Mouse (Mus musculus): ENCODE results near the gene Tph1.

The Tph1 gene

DNA sequence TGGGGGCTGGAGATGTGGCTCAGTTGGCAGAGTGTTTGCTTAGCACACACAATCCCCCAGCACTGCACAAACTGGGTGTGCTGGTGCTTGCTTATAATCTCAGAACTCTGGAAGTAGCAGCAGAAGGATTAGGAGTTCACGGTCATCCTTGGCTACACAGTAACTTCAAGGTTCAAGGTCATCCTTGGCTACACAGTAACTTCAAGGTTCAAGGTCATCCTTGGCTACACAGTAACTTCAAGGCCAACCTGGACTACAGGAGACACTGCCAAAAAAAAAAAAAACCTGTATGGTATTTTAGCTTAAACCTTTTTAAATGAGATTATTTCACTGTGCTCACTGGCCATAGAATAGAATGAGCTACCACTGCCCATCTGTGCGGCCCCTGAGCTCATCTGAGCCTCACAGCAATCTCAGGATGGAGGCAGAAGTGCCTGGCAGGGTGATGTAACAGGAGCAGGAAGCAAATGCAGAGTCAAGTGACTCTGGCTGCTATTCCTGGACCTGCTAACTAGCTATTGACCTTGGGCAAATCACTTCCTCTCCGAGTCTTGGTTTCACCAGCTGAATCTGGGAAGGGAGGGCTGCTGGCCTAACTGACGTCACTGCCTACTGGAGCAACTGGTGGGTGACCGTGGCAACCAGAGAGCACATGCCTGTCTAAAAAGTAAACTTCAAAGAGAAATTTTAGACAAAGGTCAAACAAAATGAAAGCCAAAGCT, 56.9 kb downstream of the Tph1 start:
- TF ChIP-seq GATA4 (IDR thresholded peaks at IDR 0.05; ENCODE audit: insufficient replicate concordance, low read length): no peak

DNA sequence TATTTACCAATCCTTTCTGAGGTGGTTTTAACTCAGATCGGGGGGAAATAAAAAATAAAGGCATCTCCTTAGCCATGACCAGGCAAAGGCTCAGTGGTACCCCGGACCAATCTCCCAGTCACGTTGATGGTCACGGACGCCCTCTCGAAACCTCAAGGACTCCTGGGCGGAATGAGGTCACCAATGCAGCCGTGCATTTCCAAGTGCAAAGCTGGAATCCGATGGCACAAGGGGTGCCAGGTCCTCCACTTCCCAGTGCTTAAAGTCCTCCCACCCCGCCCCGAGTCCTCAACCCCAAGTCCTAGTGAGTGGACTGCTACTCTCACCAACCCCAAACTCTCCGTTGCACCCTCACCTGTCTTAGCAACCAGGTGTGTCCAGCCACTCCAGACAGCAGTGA, 58.1 kb downstream of the Tph1 start:
- TF ChIP-seq GATA4 (IDR thresholded peaks at IDR 0.05; ENCODE audit: insufficient replicate concordance, low read length): no peak

DNA sequence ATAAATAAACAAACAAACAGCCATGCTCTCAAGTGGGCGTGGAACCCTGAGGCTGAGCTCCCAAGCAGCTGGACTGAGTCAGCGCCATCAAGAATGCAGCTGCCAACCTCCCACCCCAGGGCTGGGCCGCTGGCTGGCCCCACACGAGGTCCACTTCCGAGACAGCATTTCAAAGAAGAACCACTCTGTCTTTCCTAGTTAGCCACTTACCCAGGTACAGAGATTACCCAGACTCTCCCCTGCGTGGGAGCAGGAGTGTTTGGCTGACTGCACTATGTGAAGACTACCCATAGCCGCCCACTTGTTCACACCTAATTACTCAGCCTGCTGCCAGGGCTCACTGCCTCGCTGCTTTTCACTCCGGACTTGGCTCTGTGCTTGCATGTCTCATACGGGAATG, 59.2 kb downstream of the Tph1 start:
- no peak for TF ChIP-seq GATA4 (IDR thresholded peaks at IDR 0.05; ENCODE audit: insufficient replicate concordance, low read length)

DNA sequence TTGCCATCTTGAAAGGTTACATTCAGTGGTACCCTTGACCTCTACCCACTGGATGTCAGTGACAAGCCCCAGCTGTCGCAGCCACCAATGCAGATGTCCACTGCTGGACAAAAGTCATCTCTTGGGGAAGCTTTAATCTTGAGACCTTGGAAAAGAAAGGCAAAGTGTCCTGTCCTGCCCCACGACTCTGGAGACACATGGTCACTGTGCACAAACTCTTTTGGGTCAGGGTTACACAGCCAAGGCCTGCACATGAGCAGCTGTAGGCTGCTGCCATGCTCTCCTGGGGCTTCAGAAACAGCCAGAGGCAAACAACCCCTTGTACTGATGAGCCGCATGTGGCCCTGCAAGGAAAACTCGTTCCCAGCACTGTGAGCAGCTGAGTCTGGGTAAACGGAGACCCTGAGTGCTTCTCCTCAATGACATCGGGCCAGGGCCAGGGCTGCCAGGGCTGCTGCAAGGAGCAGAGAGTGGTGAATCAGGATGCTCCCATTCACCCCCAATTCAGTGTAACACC, 59.9 kb downstream of the Tph1 start:
- no peak for TF ChIP-seq GATA4 (IDR thresholded peaks at IDR 0.05; ENCODE audit: insufficient replicate concordance, low read length)

DNA sequence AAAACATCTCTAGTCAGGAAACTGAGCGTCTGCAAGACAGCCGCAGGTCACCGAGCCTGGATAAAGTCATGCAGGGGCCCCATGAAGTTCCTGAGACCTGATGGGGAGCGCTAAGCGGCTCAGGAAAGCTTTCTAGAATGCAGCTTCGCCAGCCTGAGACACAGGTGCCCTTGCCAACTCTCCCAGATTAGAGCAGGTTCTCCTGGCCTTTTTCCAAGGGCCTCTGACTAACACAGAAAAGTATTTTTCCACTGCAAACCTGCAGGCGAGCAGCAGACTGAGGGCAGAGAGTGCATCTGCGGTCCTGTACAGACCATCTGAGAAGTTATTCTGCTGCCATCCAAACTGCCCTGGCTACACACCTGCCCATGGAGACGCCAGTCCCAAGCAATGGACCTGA, 60.4 kb downstream of the Tph1 start:
- TF ChIP-seq GATA4 (IDR thresholded peaks at IDR 0.05; ENCODE audit: insufficient replicate concordance, low read length): no peak

DNA sequence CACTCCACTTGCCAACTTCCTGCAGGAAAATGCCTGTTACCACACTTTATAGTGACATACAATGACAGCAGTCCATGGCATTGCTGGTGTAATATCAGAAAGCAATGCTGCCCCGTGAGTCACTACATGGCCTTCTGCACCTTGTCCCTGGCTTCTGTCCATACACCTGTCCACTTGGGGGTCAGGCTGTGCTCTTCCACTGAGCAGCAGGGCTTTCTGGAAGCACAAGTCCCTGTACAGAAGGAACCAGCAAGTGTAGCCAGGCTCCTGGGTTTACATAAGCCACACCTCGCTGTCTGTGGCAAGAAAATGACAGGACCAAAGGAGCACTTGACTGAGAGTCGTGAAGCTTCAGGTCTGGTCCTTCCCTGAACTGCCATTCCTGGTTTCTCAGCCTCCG, 63.0 kb downstream of the Tph1 start:
- no peak for TF ChIP-seq GATA4 (IDR thresholded peaks at IDR 0.05; ENCODE audit: insufficient replicate concordance, low read length)

DNA sequence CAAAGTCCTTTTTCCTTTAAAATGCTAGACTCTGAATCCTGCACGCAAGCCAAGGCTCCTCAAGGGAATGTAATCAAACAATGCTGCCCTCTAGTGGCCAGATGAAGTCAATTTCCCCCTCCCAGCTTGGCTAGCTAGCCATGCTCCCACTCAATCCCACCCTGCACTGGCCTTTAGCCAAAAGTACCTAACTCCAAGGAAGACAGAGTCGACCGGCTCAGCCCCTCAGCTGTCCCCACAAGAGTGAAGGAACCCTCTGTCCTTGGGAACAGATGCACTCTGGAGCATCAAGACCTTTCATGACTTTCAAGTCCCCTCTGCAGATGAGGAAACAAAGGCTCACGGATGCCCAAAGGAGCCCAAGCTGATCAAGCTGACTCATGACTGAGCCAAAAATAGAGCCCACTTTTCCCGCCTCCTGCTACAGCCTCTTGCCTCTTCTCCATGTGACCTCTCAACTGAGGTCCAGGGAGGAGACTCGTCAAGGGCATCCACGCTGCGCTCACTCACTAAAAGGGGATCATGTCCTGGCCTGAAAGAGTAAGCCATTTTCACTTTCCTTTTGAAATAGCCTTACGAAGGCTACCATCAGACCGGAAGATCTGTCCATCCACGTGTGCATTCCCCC, 64.8 kb downstream of the Tph1 start:
- no peak for TF ChIP-seq GATA4 (IDR thresholded peaks at IDR 0.05; ENCODE audit: insufficient replicate concordance, low read length)

DNA sequence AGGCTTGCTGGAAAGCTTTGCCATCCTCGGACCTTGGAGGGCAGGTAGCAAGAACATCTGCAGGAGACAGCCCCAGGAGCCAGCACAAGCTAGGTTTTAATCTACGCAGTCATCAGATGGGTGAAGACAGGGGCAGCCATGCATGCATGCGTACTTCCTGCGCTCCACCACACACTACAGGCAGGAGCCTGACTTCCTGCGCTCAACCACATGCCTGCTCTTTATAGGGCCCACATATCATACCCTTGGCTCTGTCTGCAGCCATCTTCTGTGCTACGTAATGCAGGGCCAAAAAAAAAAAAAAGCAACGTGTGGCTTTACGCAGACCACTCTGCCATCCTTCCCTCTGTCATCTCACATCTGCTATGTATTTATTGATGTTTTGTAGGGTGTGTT, 65.3 kb downstream of the Tph1 start:
- no peak for TF ChIP-seq GATA4 (IDR thresholded peaks at IDR 0.05; ENCODE audit: insufficient replicate concordance, low read length)

DNA sequence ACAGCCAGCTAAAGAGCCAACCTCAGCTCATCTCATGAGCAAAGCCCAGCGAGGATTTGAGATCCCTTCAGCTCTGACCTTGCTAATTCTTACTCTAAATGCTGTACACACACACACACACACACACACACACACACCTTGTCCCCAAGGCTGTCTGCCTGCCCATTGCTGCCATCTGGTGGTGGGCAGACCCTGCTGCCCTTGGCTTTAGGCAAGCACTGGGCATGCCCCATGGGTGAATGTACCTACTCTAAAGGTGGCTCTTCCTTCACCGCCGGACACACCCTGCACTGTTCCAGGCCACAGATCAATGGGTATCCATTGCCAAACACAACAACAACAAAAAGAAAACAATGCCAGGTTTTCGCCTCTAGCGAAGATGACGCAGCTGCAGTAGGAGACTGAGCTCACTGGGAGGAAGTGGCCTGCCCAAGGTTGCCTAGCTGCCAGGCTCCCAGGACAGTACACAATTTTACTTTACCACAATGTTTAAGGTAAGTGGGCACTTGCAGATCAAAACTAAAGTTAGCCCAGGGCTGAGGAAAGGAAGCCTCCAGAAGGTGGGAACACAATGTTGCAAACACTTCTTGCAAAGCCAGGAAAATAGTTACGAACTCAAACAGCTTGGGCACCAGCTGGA, 65.8 kb downstream of the Tph1 start:
- TF ChIP-seq GATA4 (IDR thresholded peaks at IDR 0.05; ENCODE audit: insufficient replicate concordance, low read length): no peak

DNA sequence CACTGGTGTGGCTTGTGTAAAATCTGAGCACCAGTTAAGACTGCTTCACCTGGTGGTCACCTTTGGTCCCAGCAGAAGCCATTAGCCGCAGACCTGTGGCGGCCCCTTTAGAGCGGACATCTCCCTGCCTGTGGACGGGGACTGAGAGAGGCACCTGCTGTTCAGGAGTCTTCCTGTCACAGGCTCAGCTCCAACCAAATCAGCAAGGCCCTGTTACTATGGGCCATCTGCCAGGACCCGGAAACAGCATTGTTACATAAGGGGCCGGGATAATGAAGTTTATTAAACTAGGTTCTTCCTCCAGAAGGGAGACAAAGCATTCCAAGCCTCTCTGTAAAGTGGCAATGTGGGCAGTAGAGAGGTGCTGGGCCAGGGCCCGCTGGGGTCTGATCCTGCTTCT, 69.3 kb downstream of the Tph1 start:
- TF ChIP-seq GATA4 (IDR thresholded peaks at IDR 0.05; ENCODE audit: insufficient replicate concordance, low read length): no peak

DNA sequence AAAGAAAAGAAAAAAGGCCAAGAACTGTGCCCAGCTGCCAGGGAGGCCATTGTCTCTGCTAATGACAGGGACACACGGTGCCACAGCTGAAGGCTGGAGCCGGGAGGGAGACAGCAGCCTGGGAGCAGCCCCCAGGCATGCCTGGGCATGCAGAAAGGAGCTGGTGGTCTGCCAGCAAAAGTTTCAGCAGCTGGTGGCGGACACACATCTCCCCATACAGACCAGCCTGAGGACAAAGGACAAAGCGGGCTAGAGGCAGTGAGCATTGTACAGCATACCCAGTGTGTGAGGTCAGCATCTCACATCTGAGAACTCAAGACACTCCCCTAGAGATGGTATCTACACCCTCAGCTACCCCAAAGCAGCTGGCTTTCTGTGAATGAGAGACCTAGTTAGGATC, 70.3 kb downstream of the Tph1 start:
- TF ChIP-seq GATA4 (IDR thresholded peaks at IDR 0.05; ENCODE audit: insufficient replicate concordance, low read length): no peak

DNA sequence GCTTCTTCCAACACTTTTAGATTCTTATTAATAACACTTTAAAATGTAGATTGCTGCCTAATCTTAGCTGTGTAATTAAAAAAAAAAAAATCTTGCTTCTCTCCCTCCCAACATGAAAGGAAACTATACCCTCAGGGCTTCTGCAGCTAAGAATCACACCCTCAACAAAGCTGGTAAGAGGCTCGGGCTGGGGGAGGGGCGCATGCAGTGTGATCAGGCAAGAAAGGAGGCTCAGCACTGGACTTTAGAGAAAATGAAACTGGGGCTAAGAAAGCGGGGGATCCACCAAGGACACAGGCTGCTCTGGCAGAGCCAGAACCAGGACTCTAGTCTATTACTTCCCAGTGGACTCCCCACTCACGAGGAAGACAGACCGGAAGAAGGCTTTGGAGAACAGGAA, 71.2 kb downstream of the Tph1 start:
- TF ChIP-seq GATA4 (IDR thresholded peaks at IDR 0.05; ENCODE audit: insufficient replicate concordance, low read length): no peak

DNA sequence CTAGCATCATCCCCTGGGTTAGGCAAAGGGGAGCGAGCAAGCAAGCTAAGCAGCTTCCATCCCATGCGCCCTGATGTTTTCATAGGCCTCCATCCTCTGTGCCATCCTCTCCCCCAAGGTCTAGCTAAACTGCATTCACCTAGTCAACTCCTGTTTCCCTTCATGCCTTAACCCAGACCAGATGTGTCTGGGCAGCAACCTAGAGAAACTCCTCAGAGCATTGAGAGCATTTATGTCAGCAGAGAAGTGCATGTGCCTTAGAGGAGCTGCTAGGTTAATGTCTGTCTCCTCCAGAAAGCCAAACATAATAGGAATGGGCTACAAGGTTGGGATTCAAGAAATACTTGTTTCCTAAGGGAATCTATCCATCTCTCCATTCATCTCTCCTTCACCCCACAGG, 75.3 kb downstream of the Tph1 start:
- TF ChIP-seq GATA4 (IDR thresholded peaks at IDR 0.05; ENCODE audit: insufficient replicate concordance, low read length): no peak

Data from liver, adult (tissue).